Mouse (Mus musculus): ENCODE data around the gene Tars2.

DNA sequence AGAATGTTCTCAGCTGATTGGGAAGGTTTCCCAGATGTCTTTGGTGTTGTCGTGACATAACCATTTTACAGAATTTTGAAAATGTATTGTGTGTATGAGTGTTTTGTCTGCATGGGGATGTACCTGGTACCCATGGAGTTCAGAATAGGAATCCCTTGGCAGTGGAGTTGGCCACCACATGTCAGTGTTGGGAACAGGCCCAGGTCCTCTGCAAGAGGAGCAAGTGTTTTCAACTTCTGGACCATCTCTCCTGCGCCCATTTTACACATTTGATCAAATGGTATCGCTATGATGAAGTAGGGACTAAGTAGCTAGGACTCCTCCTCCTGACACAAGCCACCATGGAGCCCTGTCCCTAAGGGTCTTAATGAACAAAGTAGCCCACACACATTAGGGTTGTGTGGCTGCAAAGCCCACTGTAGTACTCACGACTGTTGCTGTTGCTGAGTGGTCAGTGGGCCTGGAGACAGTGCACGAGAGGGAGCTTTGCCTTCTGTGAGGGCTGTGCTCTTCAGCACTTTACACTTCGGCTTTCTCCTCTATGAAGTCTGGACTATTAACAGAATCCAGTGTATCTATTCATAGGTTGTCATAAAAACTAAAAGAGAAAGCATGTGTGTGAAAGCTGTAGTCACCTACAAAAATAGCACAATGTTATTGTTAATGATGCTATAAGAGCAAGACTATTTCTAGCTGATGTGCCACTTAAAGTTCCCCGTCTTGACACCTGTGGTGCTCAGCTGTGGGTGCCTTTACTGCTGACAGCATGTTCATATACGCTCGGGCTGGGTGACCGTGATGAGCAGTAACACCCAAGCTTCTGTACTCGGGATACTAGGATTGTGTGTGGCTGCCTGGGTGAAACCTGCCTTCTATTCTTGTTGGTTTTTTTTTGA lies 65.0 kb downstream of the Tars2 start:
- TF ChIP-seq CTCF (IDR thresholded peaks at IDR 0.05; ENCODE audit: insufficient read depth, low read length), result no peak
- no peak for TF ChIP-seq POLR2A (IDR thresholded peaks at IDR 0.05; ENCODE audit: borderline replicate concordance, extremely low read depth, low read depth, low read length)
